Mouse (Mus musculus) intestine, embryonic 14.5 days (tissue): Measurements from ENCODE around the gene Ankrd35. TPM values are rescaled to one million over a fixed set of nuclear protein-coding genes. Genes with fewer than 3 reads are reported as not detected.
A peak's percentile ranks its signal among the peaks of the same experiment; 100 is the strongest.
"Not testable (repeated sequence)": the region's sequence is repeated elsewhere in the genome, so short reads cannot be mapped to it uniquely, and the experiment has no call there.

Source experiments
- ATAC-seq: fragments of 200-750 bp; cut with Nextera tagmentation; replicated peaks from 2 replicates; pipeline ENCODE4 v1.8.0; 2017; ENCODE audit warnings: low read depth, moderate number of reproducible peaks, moderate TSS enrichment, moderate library complexity; ENCODE audit not compliant: low FRiP score, low TSS enrichment
- DNase-seq: peaks from one replicate; pipeline ENCODE4 v3.0.0-alpha.2; 2018; ENCODE audit warnings: low spot score
- H3K27ac ChIP-seq: fragments of 300-500 bp; sonication (generic); 2 replicates; pipeline ENCODE4 v1.5.1; 2014; ENCODE audit warnings: low read depth, mild to moderate bottlenecking, control low read depth
- H3K27me3 ChIP-seq: fragments of 300-500 bp; sonication (generic); replicated peaks from 2 replicates; pipeline ENCODE4 v1.6.1; 2014; ENCODE audit warnings: low read length, control low read depth; ENCODE audit not compliant: control insufficient read depth, insufficient read depth
- H3K36me3 ChIP-seq: fragments of 300-500 bp; sonication (generic); 2 replicates; pipeline ENCODE4 v1.6.1; 2014; ENCODE audit warnings: low read length, control low read depth; ENCODE audit not compliant: control insufficient read depth, insufficient read depth
- H3K4me1 ChIP-seq: fragments of 300-500 bp; sonication (generic); replicated peaks from 2 replicates; pipeline ENCODE4 v1.6.1; 2014; ENCODE audit warnings: low read length, control low read depth, mixed read lengths; ENCODE audit not compliant: control insufficient read depth, insufficient read depth
- H3K4me2 ChIP-seq: fragments of 300-500 bp; sonication (generic); 2 replicates; pipeline ENCODE4 v1.6.1; 2014; ENCODE audit warnings: low read length
- H3K4me3 ChIP-seq: fragments of 300-500 bp; sonication (generic); 2 replicates; pipeline ENCODE4 v1.5.1; 2014; ENCODE audit warnings: low read depth, low read length, control low read depth, mixed read lengths
- H3K9ac ChIP-seq: fragments of 300-500 bp; sonication (generic); 2 replicates; pipeline ENCODE4 v1.6.1; 2014; ENCODE audit warnings: mild to moderate bottlenecking, low read length
- H3K9me3 ChIP-seq: fragments of 300-500 bp; sonication (generic); 2 replicates; pipeline ENCODE4 v1.6.1; 2016; ENCODE audit warnings: low read length, control low read depth; ENCODE audit not compliant: control insufficient read depth
- WGBS: fragments of 180-500 bp; shearing (Covaris S2); extraction: QIAGEN DNeasy Blood & Tissue Kit; methylation state at CpG from one replicate; pipeline ENCODE4 v1.1.7; 2014; 5-methylcytosine and 5-hydroxymethylcytosine counted together
- polyA plus RNA-seq: library from polyadenylated mRNA; unstranded; fragments of >200 nt; fragmentation: Nextera tagmentation; extraction: Ambion mirVana; gene quantifications from 2 replicates; pipeline ENCODE4 v1.2.1, GENCODE M21; 2014

The Ankrd35 gene
- polyA plus RNA-seq, 1 experiment from 2014 or later = 0.20 TPM

- Histone ChIP-seq H3K36me3 (peaks cover 52% of the 10 kb centered on the region), H3K27me3 (no peaks in the 10 kb centered on the region), H3K9ac (peak overlapping the region; percentile 90), H3K9me3 (no peaks in the 10 kb centered on the region), H3K4me2 (peak overlapping the region; percentile 70), H3K27ac (no peak overlapping the region), H3K4me3 (peak overlapping the region; percentile 96), H3K4me1 (peaks cover 3% of the 10 kb centered on the region; the same call in 1 of the 2 replicates)
- ATAC-seq (no peak), DNase-seq (no peak)
- 70% methylated on average over 11 of the region's 11 CpGs for WGBS
These were observed 33.5 kb upstream of the Ankrd35 start for GRCm38 (mm10) chr3:96636448-96636847.

- Histone ChIP-seq H3K36me3 (peaks cover 52% of the 10 kb centered on the region), H3K27me3 (no peaks in the 10 kb centered on the region), H3K9ac (no peak overlapping the region), H3K27ac (no peak overlapping the region), H3K4me3 (no peak overlapping the region), H3K4me1 (peaks cover 3% of the 10 kb centered on the region; the same call in 1 of the 2 replicates), H3K9me3 (no peaks in the 10 kb centered on the region), H3K4me2 (no peak overlapping the region)
- 83% methylated on average over 1 of the region's 1 CpGs for WGBS
- DNase-seq = peak; percentile 66
- ATAC-seq = no peak
These were observed 30.7 kb upstream of the Ankrd35 start for GRCm38 (mm10) chr3:96639219-96639618.

- no peak within 1 kb of the TSS for H3K27ac ChIP-seq
- H3K4me1 ChIP-seq = no peaks in the 10 kb centered on the region
- H3K4me3 ChIP-seq = no peak within 1 kb of the TSS
- 68% methylated on average over 7 of the region's 7 CpGs for WGBS
- 0 out of 2 replicates have a peak, but pooled peaks have one; percentile 32 for ATAC-seq
- H3K4me2 ChIP-seq = no peak within 1 kb of the TSS
- DNase-seq = peak; percentile 57
- no peaks in the 10 kb centered on the region for H3K27me3 ChIP-seq
- no peaks in the 10 kb centered on the region for H3K9me3 ChIP-seq
- peaks cover 36% of the 10 kb centered on the region for H3K36me3 ChIP-seq
- H3K9ac ChIP-seq = no peak within 1 kb of the TSS
These were observed 24.8 kb upstream of the Ankrd35 start, which contains the start of gene Itga10 for GRCm38 (mm10) chr3:96645018-96645649. TSS of gene Itga10 (plus strand) at chr3:96645584.

GRCm38 (mm10) chr3:96647365-96647764, 22.6 kb upstream of the Ankrd35 start:
- Histone ChIP-seq H3K4me3 (no peak overlapping the region), H3K9ac (no peak overlapping the region), H3K4me2 (no peak overlapping the region), H3K9me3 (no peaks in the 10 kb centered on the region), H3K4me1 (no peaks in the 10 kb centered on the region), H3K36me3 (peaks cover 19% of the 10 kb centered on the region), H3K27me3 (no peaks in the 10 kb centered on the region), H3K27ac (no peak overlapping the region)
- DNase-seq = no peak
- ATAC-seq = no peak
- WGBS = 80% methylated on average over 3 of the region's 3 CpGs

- Histone ChIP-seq H3K27me3 (no peaks in the 10 kb centered on the region), H3K27ac (no peak overlapping the region), H3K4me3 (no peak overlapping the region), H3K9ac (no peak overlapping the region), H3K4me2 (no peak overlapping the region), H3K36me3 (no peaks in the 10 kb centered on the region), H3K4me1 (peaks cover 5% of the 10 kb centered on the region), H3K9me3 (no peaks in the 10 kb centered on the region)
- ATAC-seq (no peak), DNase-seq (no peak)
- 82% methylated on average over 2 of the region's 2 CpGs for WGBS
These were observed 9.0 kb upstream of the Ankrd35 start for GRCm38 (mm10) chr3:96660901-96661300.

GRCm38 (mm10) chr3:96662731-96663316, 7.1 kb upstream of the Ankrd35 start:
- peaks cover 5% of the 10 kb centered on the region for H3K4me1 ChIP-seq
- no peaks in the 10 kb centered on the region for H3K36me3 ChIP-seq
- 48% methylated on average over 8 of the region's 8 CpGs for WGBS
- peak overlapping the region; percentile 49 for H3K4me2 ChIP-seq
- DNase-seq (no peak), ATAC-seq (no peak)
- H3K9ac ChIP-seq = no peak overlapping the region
- H3K4me3 ChIP-seq = no peak overlapping the region
- peak overlapping the region; percentile 25; the same call in 1 of the 2 replicates for H3K27ac ChIP-seq
- H3K27me3 ChIP-seq = no peaks in the 10 kb centered on the region
- H3K9me3 ChIP-seq = no peaks in the 10 kb centered on the region

- H3K9me3 ChIP-seq = no peaks in the 10 kb centered on the region
- H3K27me3 ChIP-seq = no peaks in the 10 kb centered on the region
- peaks cover 5% of the 10 kb centered on the region for H3K4me1 ChIP-seq
- H3K4me3 ChIP-seq = peak overlapping the region; percentile 9; the same call in 1 of the 2 replicates
- peak overlapping the region; percentile 25; the same call in 1 of the 2 replicates for H3K27ac ChIP-seq
- H3K9ac ChIP-seq = no peak overlapping the region; the same call in 1 of the 2 replicates
- 6% methylated on average over 15 of the region's 18 CpGs for WGBS
- H3K4me2 ChIP-seq = peak overlapping the region; percentile 49
- ATAC-seq = peak; percentile 86
- peak; percentile 96 for DNase-seq
- H3K36me3 ChIP-seq = no peaks in the 10 kb centered on the region
These were observed 6.3 kb upstream of the Ankrd35 start for GRCm38 (mm10) chr3:96663432-96664239.

GRCm38 (mm10) chr3:96665732-96666363, 4.1 kb upstream of the Ankrd35 start:
- not testable (repeated sequence) for DNase-seq, ATAC-seq, H3K27me3 ChIP-seq, H3K4me3 ChIP-seq, H3K9me3 ChIP-seq, H3K4me1 ChIP-seq, H3K4me2 ChIP-seq, H3K27ac ChIP-seq, H3K9ac ChIP-seq, H3K36me3 ChIP-seq
- WGBS = 91% methylated on average over 7 of the region's 7 CpGs
